Mouse (Mus musculus): ENCODE measurements around the gene Aldh1a3. TPM values are rescaled to one million over a fixed set of nuclear protein-coding genes. Genes with fewer than 3 reads are reported as not detected.

The Aldh1a3 gene
- total and polyA plus RNA-seq, 3 experiments = 0.35 to 4.6 (median 1.0) TPM

DNA sequence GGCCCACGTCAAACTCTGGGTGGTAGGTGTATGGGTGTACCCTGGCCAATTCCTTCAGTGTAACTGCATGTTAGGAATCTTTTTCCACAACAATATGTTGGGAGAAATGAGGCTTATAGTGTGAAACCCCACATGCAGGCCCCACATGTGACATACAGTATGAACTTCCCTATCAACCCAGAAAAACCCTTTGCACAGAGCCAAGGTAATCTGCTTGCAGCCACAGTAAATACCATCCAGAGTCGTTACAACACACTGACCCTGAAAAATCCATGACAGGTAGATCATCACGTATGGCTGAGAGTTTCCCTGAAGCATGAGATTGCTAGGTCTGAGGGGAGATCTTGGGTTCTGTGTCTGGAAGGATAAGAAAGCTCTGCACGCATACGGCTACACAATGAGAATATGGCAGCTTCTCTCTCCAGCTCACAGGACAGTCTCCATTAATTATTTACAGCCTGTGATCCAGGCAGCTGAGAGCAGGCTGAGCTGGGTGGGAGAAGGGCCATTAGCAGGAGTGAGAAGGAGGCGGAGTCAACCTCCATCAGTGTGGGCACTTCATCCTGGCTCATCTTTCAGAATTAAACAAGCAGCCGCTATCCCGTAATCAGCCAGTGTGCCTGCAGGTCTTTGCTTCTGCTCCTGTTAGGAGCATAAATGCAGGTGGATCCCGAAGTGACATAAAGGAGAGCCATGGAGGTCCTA, 80.2 kb downstream of the Aldh1a3 start:
- Histone ChIP-seq H3K4me2 (ENCODE audit: insufficient read depth, low read depth, poor library complexity, severe bottlenecking) (no peak overlapping the region), H3K4me1 (ENCODE audit: control insufficient read depth in 1 of 2, insufficient read depth in 2 of 2) (peaks cover 0 to 28% of the 10 kb centered on the region in 2 experiments; a peak in 2 of 4 replicates), H3K79me2 (replicated peaks; ENCODE audit: control insufficient read depth, extremely low read depth, insufficient read depth, poor library complexity, severe bottlenecking) (no peaks in the 10 kb centered on the region), H3K27ac (ENCODE audit: insufficient read depth, low read depth) (no peak overlapping the region), H3K36me3 (replicated peaks in 1 of 2; ENCODE audit: control insufficient read depth in 1 of 2, insufficient read depth in 1 of 2, low read length in 1 of 2) (peaks cover 5 to 45% of the 10 kb centered on the region in 2 experiments), H3K27me3 (replicated peaks) (no peaks in the 10 kb centered on the region), H3K9me3 (replicated peaks; ENCODE audit: low read length) (no peaks in the 10 kb centered on the region), H3K4me3 (replicated peaks in 1 of 3; ENCODE audit: low read depth in 2 of 3, low read length in 2 of 3, poor library complexity in 1 of 3) (no peak overlapping the region), H3K9ac (ENCODE audit: insufficient read depth, low read depth) (no peak overlapping the region)
- in situ Hi-C loops (cut with MboI; ENCODE audit: low pct_ligation_motif_present, low pct_unique_long_range_greater_than_20kb, low sequenced_read_pairs) = no loop called here
- no peak for TF ChIP-seq ZNF384 (IDR thresholded peaks at IDR 0.05; ENCODE audit: low read depth, low read length)
- no peak for TF ChIP-seq ELF1 (IDR thresholded peaks at IDR 0.05; ENCODE audit: low read depth, low read length)
- TF ChIP-seq JUN (IDR thresholded peaks at IDR 0.05; ENCODE audit: insufficient read depth, low read depth, low read length) = no peak
- no peak for TF ChIP-seq ZMIZ1 (IDR thresholded peaks at IDR 0.05; ENCODE audit: low read depth, low read length)
- TF ChIP-seq USF2 (conservative IDR thresholded peaks at IDR 0.05; ENCODE audit: low read depth, low read length) = no peak
- no peak for TF ChIP-seq E2F4 (IDR thresholded peaks at IDR 0.05; ENCODE audit: insufficient replicate concordance, low read depth, low read length)
- TF ChIP-seq KAT2A (IDR thresholded peaks at IDR 0.05; ENCODE audit: insufficient replicate concordance, low read length) = no peak
- TF ChIP-seq TCF12 (IDR thresholded peaks at IDR 0.05; ENCODE audit: low read depth, low read length) = no peak
- no peak for TF ChIP-seq POLR2A (IDR thresholded peaks at IDR 0.05; ENCODE audit: low read depth, low read length)
- TF ChIP-seq MAZ (IDR thresholded peaks at IDR 0.05; ENCODE audit: low read depth, low read length) = no peak
- TF ChIP-seq JUND (conservative IDR thresholded peaks at IDR 0.05; ENCODE audit: low read depth, low read length) = no peak
- no peak for TF ChIP-seq MXI1 (IDR thresholded peaks at IDR 0.05; ENCODE audit: low read depth, low read length)
- no peak for TF ChIP-seq EP300 (IDR thresholded peaks at IDR 0.05; ENCODE audit: low read length)
- TF ChIP-seq MAFK (IDR thresholded peaks at IDR 0.05; ENCODE audit: insufficient replicate concordance, low read length) = no peak
- no peak for TF ChIP-seq USF1 (IDR thresholded peaks at IDR 0.05; ENCODE audit: low read depth, low read length)
- TF ChIP-seq CHD2 (IDR thresholded peaks at IDR 0.05; ENCODE audit: low read length) = no peak
- no peak for TF ChIP-seq BHLHE40 (IDR thresholded peaks at IDR 0.05; ENCODE audit: low read depth, low read length)
- TF ChIP-seq CHD1 (IDR thresholded peaks at IDR 0.05; ENCODE audit: low read depth, low read length) = no peak
- TF ChIP-seq MEF2A (IDR thresholded peaks at IDR 0.05; ENCODE audit: borderline replicate concordance, low read depth, low read length) = no peak
- dilution Hi-C loops (cut with MboI; ENCODE audit: extremely low pct_ligation_motif_present, extremely low pct_unique_long_range_greater_than_20kb, low sequenced_read_pairs) = no loop called here
- no peak for DNase-seq (ENCODE audit: extremely low read depth)

DNA sequence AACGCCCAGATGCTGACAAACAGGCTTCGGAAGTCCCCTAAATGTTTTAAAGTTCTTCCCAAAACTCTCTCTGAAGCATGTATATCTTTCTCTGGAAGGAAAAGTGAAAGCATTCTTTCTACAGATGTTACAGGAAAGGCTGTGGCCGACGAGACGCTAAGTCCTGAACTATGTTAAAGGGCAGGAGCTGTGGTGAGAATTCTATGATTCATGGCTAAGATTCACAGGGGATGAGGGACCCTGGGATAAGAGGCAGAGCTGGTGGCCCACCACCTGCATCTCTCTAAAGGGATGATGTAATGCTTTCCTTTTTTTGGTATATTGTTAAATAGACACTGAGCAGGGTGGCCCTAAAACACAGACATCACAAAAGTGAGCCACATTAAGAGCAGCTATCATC, 84.0 kb downstream of the Aldh1a3 start:
- H3K4me3 ChIP-seq (replicated peaks in 1 of 3; ENCODE audit: low read depth in 2 of 3, low read length in 2 of 3, poor library complexity in 1 of 3) = no peak overlapping the region
- no peak for DNase-seq (ENCODE audit: extremely low read depth)
- in situ Hi-C loops (cut with MboI; ENCODE audit: low pct_ligation_motif_present, low pct_unique_long_range_greater_than_20kb, low sequenced_read_pairs) (no loop called here), dilution Hi-C loops (cut with MboI; ENCODE audit: extremely low pct_ligation_motif_present, extremely low pct_unique_long_range_greater_than_20kb, low sequenced_read_pairs) (no loop called here)
- no peak overlapping the region for H3K4me2 ChIP-seq (ENCODE audit: insufficient read depth, low read depth, poor library complexity, severe bottlenecking)
- H3K27me3 ChIP-seq (replicated peaks) = no peaks in the 10 kb centered on the region
- no peak for TF ChIP-seq TBP (conservative IDR thresholded peaks at IDR 0.05; ENCODE audit: low read depth, low read length)
- no peak for TF ChIP-seq ZMIZ1 (IDR thresholded peaks at IDR 0.05; ENCODE audit: low read depth, low read length)
- no peak for TF ChIP-seq BHLHE40 (IDR thresholded peaks at IDR 0.05; ENCODE audit: low read depth, low read length)
- TF ChIP-seq CHD2 (IDR thresholded peaks at IDR 0.05; ENCODE audit: low read length) = no peak
- no peak for TF ChIP-seq MXI1 (IDR thresholded peaks at IDR 0.05; ENCODE audit: low read depth, low read length)
- TF ChIP-seq GABPA (IDR thresholded peaks at IDR 0.05; ENCODE audit: insufficient replicate concordance, low read depth, low read length) = no peak
- no peak for TF ChIP-seq KAT2A (IDR thresholded peaks at IDR 0.05; ENCODE audit: insufficient replicate concordance, low read length)
- no peak for TF ChIP-seq JUND (conservative IDR thresholded peaks at IDR 0.05; ENCODE audit: low read depth, low read length)
- TF ChIP-seq UBTF (IDR thresholded peaks at IDR 0.05; ENCODE audit: low read depth, low read length) = no peak
- TF ChIP-seq USF1 (IDR thresholded peaks at IDR 0.05; ENCODE audit: low read depth, low read length) = no peak
- no peak for TF ChIP-seq MAX (IDR thresholded peaks at IDR 0.05; ENCODE audit: low read length)
- no peaks in the 10 kb centered on the region for H3K79me2 ChIP-seq (replicated peaks; ENCODE audit: control insufficient read depth, extremely low read depth, insufficient read depth, poor library complexity, severe bottlenecking)
- no peak overlapping the region for H3K27ac ChIP-seq (ENCODE audit: insufficient read depth, low read depth)
- H3K4me1 ChIP-seq (ENCODE audit: control insufficient read depth in 1 of 2, insufficient read depth in 2 of 2) = peaks cover 0 to 12% of the 10 kb centered on the region in 2 experiments; a peak in 2 of 4 replicates
- H3K9ac ChIP-seq (ENCODE audit: insufficient read depth, low read depth) = no peak overlapping the region
- peaks cover 3 to 53% of the 10 kb centered on the region in 2 experiments for H3K36me3 ChIP-seq (replicated peaks in 1 of 2; ENCODE audit: control insufficient read depth in 1 of 2, insufficient read depth in 1 of 2, low read length in 1 of 2)
- no peaks in the 10 kb centered on the region for H3K9me3 ChIP-seq (replicated peaks; ENCODE audit: low read length)
